Mouse (Mus musculus): ENCODE measurements around the gene Adgrl2. TPM values are rescaled to one million over a fixed set of nuclear protein-coding genes. Genes with fewer than 3 reads are reported as not detected.

Adgrl2 gene
- total RNA-seq, 2 experiments from 2014 or later = 18.9 to 36.7 TPM

DNA sequence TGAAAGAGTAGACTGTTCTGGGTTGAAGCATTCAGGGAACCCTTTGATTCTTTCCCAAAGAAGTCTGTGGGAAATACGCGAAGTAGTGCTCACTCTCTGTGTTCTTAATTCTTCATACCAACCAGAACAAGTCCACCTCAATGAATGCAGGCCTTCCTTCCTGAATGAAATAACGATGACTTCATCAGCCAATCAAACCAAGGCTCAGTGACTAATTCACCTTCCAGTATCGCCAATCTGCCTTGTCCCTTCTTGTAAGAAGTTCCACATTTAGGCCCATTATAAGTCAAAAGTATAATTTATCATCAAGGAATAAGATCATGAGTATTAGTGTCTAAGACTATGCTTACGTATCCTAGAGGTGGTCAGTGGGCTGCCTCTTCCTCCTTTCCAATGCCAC is 56.1 kb downstream of the Adgrl2 start:
- no peak for ATAC-seq (replicated peaks; ENCODE audit: low FRiP score, low TSS enrichment, poor library complexity, severe bottlenecking)

DNA sequence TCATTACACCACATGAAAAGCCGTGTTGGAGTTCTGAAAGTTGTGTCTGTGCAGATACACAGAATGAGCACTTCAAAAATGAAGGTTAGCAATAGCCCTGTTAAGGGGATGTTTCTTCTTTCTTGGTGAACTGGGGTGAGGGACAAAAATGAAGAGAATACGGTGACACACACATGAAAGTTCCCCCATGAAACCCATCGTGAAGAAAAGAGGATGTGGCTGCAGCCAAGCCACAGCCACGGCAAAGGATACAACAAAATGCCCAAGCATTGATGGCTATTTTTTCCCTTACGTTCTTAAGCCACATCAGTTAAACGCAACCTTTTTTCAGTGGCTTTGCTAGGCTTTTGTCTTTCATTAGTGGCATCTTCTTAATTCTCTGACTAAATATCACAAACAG is 57.2 kb downstream of the Adgrl2 start:
- ATAC-seq (replicated peaks; ENCODE audit: low FRiP score, low TSS enrichment, poor library complexity, severe bottlenecking) = no peak

DNA sequence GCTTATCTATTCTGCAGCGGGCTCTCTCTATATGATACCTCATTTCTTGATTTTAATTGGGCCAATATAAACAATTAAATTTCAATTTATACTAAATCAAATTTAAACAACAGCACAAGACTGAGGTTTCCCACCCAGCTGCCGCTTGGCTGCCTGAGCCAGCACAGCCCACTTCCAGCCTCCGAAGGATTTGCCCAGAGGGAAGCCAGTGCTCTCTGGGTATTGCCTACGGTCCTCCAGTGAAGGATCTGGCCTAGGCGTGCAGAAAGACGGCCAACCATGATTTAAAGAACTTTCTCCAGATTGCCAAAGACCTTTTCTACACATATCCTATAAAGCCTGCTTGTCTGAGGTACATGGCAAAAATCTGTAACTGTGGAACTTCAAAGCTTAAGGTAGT is 59.4 kb downstream of the Adgrl2 start:
- ATAC-seq (replicated peaks; ENCODE audit: low FRiP score, low TSS enrichment, poor library complexity, severe bottlenecking) = no peak

DNA sequence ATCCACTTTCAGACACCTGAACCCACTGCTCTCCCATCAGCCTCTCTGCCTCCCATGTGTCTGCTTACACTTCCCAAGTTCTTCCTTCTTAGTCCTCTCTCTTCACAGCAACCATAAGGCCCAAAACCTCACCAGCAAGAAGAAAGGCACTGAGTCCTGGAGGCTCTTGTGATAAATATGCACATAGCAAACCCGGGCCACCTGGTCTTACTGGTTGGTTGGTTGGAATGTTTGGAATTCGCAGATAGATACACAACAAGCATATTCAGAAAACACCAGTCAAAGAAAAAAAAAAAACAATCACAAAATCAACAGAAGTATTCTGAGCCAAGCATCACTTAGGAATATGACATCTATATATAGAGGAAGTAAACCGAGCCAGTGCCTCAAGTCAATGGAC is 64.0 kb downstream of the Adgrl2 start:
- ATAC-seq (replicated peaks; ENCODE audit: low FRiP score, low TSS enrichment, poor library complexity, severe bottlenecking) = no peak

DNA sequence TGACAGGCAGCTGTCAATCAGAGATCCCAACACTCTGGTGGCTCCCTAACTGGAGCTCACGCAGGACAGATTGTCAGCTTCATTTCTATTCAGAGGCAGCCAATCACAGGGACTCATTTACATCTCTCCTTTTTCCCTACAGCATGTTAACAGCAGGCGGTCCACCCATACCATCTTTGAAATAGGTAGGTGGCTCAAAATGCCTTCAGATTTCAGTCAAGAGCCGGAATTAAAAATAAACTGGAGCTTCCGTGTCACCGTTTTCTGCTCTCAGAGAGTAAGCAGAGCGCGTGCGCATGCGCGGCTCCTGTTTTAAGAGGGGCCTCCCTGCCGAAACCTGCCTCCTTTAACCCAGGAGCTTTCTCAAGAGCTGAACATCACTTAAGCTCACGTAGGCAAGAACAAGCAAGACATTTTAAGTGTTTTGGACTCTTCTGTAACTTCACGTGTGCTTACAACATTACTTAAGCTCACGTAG is 67.7 kb downstream of the Adgrl2 start:
- ATAC-seq (replicated peaks; ENCODE audit: low FRiP score, low TSS enrichment, poor library complexity, severe bottlenecking) = no peak

DNA sequence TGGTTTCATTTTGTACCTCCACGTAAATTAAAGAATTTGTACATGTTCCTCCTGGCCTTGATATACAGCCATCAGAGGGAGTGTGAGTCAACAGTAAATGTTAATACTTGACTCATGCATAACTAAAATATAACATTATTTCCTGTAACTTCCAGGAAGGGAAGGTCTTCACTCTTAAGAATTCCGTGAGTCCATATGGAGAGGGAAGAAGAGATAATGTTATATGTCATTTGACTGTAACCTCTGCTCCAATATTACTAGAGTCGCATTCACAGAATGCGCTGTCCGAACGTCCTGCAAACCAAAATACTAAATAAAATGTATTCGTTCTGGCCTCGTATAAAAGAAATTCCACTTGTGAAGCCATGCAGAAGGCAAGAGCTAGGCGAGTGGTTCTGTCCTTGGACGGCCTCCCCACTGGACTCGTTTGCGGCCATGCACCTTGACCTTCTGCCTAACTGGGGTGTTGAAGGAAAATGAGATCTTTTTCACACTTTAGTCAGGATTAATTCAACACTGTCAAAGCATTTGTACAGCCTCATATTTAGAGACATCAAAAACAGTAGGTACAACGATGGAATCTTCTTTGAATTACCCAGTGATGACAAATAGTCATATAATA is 68.3 kb downstream of the Adgrl2 start:
- no peak for ATAC-seq (replicated peaks; ENCODE audit: low FRiP score, low TSS enrichment, poor library complexity, severe bottlenecking)

DNA sequence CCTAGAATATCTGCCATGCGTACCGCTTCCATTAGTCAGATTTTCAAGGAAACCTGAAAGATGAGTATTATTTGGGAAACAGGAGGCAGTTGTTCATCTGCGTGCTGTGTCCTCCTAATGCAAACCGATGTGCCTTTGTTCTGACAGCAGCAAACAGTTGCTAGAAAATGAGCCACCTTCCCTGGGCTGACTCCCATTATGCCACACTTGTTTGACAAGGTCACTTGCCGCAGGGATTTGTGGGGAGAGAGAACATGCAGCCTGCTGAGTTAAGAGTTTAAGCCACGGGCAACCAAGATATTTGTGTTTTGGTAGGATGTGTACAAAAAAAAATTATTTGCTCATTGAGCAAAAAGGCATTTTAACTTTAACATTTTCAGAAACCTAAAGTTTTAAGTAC is 69.5 kb downstream of the Adgrl2 start:
- no peak for ATAC-seq (replicated peaks; ENCODE audit: low FRiP score, low TSS enrichment, poor library complexity, severe bottlenecking)

DNA sequence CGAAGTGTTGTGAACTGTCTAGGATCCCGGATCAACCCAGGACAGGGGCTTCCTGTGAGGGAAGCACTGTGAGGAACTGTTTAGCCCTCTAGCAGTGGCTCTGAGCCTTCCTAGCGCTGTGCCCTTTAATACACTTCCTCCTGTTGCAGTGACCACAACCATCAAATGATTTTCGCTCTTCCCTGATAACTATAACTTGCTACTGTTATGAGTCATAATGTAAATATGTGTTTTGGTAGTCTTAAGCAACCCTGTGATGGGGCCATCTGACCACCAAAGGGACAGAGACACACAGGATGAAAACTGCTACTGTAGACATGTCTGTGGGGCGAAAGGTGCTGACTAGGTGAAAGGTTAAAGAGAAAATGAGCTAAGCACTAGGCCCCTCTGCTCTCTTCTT is 71.9 kb downstream of the Adgrl2 start:
- ATAC-seq (replicated peaks; ENCODE audit: low FRiP score, low TSS enrichment, poor library complexity, severe bottlenecking) = no peak

DNA sequence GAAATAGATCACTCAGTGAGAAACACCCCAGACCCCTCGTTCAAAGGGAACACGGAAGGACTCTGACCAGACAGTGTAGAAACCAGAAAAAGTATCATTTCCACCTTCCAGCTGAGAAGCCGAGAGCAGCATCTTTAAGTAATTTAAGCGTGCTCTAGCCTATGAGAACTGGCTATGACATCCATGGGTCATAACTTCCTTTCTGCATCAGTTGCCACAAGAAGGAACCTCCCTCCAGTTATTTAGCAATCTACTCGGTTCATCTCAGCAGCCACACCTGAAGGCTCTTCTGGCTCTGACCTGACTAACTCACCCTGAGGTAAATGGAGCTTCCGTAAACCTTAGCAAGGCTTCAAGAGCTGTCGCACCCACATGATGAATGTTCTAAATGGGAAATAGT is 72.5 kb downstream of the Adgrl2 start:
- ATAC-seq (replicated peaks; ENCODE audit: low FRiP score, low TSS enrichment, poor library complexity, severe bottlenecking) = no peak

DNA sequence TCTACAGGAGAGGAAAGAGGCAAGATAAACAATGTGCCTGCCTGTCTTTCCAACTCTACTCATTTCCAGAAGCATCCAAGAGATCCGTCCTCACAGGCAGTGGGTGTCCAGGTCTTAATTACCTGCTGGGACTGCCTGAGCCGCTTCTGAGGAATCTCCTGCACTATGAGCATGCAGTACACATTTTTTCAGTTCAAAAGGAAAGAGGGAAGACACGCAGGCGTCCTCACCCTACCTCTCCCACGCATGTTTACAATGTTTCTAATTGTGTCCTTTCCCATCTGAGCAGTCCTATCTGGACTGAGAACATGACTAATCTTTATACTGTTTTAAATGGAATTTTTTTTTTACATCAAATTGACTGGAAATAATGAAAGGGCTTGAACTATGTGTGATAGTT is 74.1 kb downstream of the Adgrl2 start:
- ATAC-seq (replicated peaks; ENCODE audit: low FRiP score, low TSS enrichment, poor library complexity, severe bottlenecking) = no peak

DNA sequence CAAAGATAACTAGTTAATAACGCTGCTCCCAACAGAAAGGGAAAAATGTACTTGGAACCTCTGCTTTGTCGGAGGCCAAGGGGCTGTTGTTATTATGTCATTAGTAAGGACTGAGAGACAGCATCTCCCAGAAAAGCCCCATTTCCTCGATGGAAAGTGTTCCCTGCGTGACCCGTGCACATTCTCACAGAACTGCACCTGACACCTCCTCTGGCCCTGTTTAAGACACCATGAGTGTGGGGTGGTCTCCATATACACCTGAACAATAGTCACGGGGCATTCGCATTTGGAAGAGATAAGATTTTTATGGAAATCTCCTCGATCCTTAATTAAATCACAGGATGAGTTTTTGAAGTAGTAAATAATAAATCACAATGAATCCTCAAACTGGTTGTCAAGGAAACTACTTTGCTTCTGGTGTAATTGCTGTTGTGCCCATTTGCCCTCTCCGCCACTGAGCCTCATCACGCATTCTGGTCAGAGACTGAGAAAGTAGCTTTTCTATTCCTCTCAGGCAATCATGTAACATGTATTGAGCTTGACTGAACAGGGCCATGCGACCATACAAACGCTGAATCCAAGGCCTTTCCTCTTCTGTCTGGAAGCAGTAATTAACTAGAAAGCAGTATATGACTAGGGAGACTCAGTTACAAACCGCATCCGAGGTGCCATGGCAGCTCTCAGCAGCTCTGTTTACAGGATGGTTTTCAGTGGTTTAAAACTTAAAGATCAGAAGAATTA is 77.2 kb downstream of the Adgrl2 start:
- ATAC-seq (replicated peaks; ENCODE audit: low FRiP score, low TSS enrichment, poor library complexity, severe bottlenecking) = 0 out of 2 replicates have a peak, but pooled peaks have one; percentile 3

DNA sequence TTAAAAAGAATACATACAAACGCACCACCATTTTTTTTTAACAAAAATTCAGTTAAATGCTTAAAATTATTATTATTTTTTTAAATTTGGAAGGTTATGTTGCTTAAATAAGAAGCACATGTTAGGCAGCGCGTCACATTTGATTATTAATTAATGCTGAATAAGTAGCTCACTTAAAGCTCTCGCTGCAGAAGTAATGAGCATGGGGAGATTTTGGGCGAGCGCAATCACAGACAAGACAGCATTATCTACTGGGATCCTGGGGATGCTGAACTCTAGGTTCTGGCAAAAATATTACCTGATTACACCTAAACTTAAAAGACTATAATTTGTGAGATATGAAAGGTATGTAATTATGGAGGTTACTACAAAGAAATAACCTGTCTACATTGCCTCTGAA is 77.8 kb downstream of the Adgrl2 start:
- ATAC-seq (replicated peaks; ENCODE audit: low FRiP score, low TSS enrichment, poor library complexity, severe bottlenecking) = no peak

DNA sequence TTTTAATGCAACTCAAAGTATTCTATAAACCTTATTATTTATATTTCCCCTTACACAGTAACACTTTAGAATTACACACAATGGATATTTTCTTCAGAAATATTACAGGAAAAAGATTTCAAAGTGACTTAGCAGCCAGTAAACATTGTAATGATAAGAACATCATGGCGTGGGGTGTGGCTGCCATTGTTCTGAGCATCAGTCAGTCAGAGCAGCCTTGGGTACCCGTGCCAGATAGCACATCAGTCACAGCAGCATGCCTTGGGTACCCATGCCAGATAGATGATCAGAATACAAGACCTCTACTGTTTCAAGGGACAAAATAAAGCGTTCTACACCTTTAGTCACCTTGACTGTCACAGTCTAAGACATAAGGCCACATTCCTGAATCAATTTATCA is 82.5 kb downstream of the Adgrl2 start:
- ATAC-seq (replicated peaks; ENCODE audit: low FRiP score, low TSS enrichment, poor library complexity, severe bottlenecking) = 0 out of 2 replicates have a peak, but pooled peaks have one; percentile 53

DNA sequence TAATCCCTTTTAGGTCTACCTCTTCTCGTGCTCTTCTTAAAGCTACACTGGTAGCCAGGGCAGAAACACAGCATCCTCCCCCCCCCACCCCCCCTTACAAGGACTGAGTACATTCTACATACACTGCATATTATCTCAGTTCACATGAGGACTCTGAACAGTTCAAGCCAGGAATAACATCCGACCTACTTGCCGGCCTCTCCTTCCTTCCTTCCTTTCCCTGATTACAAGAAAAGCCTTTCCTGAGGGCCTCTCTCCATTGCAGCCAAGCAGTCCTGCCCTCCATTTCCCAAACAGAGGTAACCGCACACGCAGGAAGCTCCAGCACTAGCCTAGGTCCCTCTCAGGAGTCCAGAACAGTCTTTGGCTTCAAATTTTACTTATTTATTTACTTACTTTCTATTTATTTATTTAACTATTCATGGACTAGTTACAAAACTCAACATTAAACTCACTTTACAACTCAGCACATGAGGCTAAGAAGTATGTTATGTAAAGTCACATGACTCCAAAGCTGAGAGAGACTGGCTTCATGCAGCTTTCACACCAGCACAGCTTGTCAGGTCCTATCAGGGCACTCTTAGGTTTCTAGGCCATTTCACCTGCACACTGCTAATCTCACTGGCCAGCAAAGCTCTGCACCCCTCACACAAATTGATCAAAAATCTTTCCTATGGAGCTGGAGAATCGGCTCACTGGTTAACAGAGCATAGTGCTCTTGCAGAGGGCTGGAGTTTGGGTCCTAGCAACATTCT is 83.2 kb downstream of the Adgrl2 start:
- no peak for ATAC-seq (replicated peaks; ENCODE audit: low FRiP score, low TSS enrichment, poor library complexity, severe bottlenecking)

DNA sequence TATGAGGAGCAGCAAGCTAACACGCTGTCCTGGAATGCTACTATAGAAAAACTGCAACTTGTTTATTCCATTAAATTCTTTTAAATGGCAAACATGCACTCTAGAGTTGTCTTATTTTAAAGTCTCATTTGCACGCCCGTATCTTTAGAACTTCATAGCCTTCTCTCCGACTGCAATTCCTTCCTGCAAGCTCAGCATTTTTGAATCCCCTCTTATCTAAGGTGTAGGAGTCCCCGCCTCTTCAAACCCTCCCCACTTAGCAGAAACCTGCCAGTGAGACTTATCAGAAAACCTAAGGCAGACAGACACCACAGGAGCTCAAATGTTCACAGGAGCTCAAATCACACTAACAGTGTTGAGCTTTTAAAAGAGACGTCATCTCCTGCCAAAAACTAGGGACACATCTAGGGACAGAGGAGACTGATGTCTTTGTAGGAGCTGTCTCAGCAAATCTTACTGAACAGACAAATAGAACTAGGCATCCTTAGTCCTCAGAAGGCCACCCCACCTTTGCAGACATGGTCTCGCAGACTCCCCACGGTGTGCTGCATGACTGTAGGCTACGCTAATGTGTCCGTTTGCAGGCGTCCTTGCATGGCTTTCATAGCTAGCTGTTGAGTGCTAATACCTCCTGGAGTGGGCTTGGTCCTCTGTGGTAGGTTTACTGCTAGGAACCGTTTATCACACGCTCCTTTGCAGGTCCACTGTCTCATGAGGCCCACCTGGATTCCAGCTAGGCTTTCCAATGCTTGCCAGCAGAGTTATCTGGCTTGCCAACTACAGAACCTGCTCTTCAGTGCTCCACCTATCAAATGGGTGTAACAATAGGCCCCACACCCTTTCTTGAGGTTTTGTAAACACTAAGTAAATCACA is 84.2 kb downstream of the Adgrl2 start:
- ATAC-seq (replicated peaks; ENCODE audit: low FRiP score, low TSS enrichment, poor library complexity, severe bottlenecking) = peak; percentile 64

DNA sequence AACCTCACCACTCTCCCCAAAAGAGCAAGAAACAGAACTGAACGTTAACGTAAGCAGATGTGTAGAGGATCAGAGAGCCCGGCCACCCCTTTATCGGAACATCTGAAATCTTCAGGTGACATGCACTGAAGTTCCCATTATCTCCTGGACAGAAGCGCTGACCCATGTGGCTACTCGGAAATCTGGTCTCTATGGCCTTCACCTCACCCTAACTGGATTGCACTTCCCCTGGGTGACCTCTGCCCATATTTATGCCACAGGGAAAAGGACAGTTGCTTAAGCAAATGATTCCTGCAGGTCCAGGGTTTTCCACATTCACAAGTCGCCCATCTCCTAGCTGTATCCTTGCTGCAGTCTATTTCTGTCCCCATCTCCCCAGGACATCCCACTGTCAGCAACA is 84.9 kb downstream of the Adgrl2 start:
- ATAC-seq (replicated peaks; ENCODE audit: low FRiP score, low TSS enrichment, poor library complexity, severe bottlenecking) = no peak

DNA sequence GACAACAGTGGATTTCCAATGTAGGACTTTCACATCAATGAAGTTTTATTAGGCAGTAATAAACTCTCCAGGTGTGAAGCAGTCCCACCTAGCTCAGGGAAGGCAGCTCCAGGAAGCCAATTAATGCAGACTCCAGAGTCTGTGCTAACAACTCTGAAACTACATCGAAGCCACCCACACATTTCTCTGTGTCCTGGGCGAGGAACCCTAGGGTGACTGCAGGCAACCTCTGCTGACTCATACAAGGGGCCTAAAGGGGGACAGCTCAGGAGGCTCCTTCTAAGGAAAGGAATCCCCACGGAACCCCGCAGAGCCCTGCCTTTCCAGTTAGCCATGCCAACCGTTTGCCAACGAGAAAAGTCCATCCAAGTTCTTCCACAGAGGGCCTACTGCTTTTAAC is 90.5 kb downstream of the Adgrl2 start:
- no peak for ATAC-seq (replicated peaks; ENCODE audit: low FRiP score, low TSS enrichment, poor library complexity, severe bottlenecking)

DNA sequence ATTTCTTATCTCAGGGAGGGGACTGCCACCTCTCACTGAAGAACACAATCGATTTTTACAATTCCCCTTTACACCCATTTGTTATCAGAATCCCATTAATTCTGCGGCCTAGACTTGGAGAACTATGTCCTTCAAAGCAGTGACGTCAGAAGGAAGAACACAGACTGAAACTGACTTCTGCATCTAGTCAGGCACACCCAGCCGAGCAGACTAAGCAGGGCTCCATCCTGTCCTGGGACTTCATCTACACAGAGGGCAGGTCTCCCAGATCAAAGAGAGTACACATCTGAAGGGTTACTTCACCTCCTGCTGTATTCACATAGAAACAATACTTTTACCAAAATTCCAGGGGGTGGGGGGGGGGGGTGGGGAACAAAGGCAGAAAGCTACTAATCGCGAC is 90.9 kb downstream of the Adgrl2 start:
- ATAC-seq (replicated peaks; ENCODE audit: low FRiP score, low TSS enrichment, poor library complexity, severe bottlenecking) = no peak

DNA sequence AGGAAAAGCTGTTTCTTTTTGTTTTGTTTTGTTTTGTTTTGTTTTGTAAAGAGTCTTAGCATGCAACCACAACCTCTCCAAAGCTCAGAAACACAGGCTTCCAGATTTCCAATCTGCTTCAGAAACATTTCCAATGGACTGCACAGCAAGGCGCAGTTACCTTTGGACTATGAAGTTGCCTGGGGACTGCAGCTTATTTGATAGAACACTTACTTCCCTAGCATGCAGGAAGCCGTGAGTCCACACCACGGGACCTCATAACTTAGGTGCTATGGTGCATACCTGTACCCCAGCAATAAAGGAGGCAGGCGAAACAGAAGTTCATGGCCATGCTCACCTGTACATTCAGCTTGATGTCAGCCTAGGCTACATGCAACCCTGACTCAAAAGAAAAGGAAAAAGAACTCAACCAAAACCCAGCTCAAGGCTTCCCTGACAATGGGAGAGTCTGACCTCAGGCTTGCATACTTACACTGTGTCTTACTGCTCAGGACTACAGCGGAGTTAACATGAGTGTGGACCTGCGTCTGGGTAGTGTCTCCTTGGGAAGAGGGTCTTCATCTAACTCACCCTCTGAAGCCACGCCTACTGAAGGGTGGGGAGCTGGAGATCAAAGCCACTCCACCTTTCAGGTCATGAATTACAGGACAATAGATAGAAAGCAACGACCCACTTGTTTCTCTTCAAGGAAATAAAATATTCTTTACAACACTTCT is 91.7 kb downstream of the Adgrl2 start:
- no peak for ATAC-seq (replicated peaks; ENCODE audit: low FRiP score, low TSS enrichment, poor library complexity, severe bottlenecking)
